Mouse (Mus musculus) thymus, adult 2 months (tissue): ENCODE data around the gene Tsacc. TPM values are rescaled to one million over a fixed set of nuclear protein-coding genes. Genes with fewer than 3 reads are reported as not detected.

Source experiments
- DNase-seq: peaks from one replicate; pipeline ENCODE4 v3.0.0; 2021
- H3K27ac ChIP-seq: fragments of 200-500 bp; 2 replicates; pipeline ENCODE4 v1.5.1; 2012; ENCODE audit warnings: low read length, control low read depth; ENCODE audit not compliant: control insufficient read depth, insufficient read depth
- H3K27me3 ChIP-seq: fragments of 200-500 bp; 2 replicates; pipeline ENCODE4 v1.6.1; 2012; ENCODE audit warnings: mild to moderate bottlenecking, low read length, moderate library complexity, mixed read lengths; ENCODE audit not compliant: control insufficient read depth, insufficient read depth
- H3K36me3 ChIP-seq: fragments of 200-500 bp; 2 replicates; pipeline ENCODE4 v1.6.1; 2012; ENCODE audit warnings: mild to moderate bottlenecking, low read length, moderate library complexity; ENCODE audit not compliant: control insufficient read depth, insufficient read depth
- H3K4me1 ChIP-seq: fragments of 200-500 bp; replicated peaks from 2 replicates; pipeline ENCODE4 v1.6.1; 2012; ENCODE audit warnings: low read length; ENCODE audit not compliant: control insufficient read depth, insufficient read depth
- H3K4me3 ChIP-seq: fragments of 200-500 bp; 2 replicates; pipeline ENCODE4 v1.5.1; 2012; ENCODE audit warnings: mild to moderate bottlenecking, low read length, control low read depth, moderate library complexity; ENCODE audit not compliant: control insufficient read depth, insufficient read depth
- CTCF ChIP-seq: fragments of 200-500 bp; IDR thresholded peaks from 2 replicates; pipeline ENCODE4 v1.5.1; 2012; ENCODE audit warnings: mild to moderate bottlenecking, control low read depth, low read length, moderate library complexity, borderline replicate concordance; ENCODE audit not compliant: control insufficient read depth, poor library complexity, insufficient read depth; ENCODE audit errors: extremely low read depth
- POLR2A ChIP-seq: fragments of 200-500 bp; IDR thresholded peaks from 2 replicates; pipeline ENCODE4 v1.6.1; 2012; ENCODE audit warnings: mild to moderate bottlenecking, low read length, control low read depth, moderate library complexity; ENCODE audit not compliant: control insufficient read depth, poor library complexity, insufficient read depth; ENCODE audit errors: extremely low read depth
- WGBS: fragments of 180-500 bp; shearing (Covaris S2); methylation state at CpG from one replicate; pipeline ENCODE4 v1.1.7; 2018; 5-methylcytosine and 5-hydroxymethylcytosine counted together
- polyA plus RNA-seq: library from polyadenylated mRNA; depleted of rRNA; stranded (reverse); fragments of >200 nt; gene quantifications from 2 replicates; pipeline ENCODE4 v1.2.3, GENCODE M21; 2012

The Tsacc gene
- polyA plus RNA-seq, 1 experiment: 3.3 TPM

DNA sequence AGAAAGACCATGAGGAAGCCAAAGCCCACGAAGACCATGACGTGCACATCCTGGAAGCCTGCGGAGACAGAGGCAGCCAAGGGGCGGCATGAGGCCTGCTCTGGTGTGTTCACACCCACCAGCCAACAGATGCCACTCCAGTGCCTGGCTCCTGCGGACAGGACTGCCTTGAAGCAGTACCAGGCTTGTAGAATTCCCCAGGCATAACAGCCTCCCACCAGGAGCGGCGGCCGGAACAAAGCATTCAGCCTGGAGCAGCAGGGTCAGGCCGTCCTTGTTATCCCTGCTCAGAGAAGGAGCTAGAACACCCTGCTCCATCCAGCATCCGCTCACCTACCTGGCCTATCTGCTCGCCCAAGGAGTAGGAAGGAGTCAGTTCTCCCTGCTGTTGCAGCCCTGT is 48.4 kb downstream of the Tsacc start:
- no peak overlapping the region for H3K27ac ChIP-seq
- no peak for DNase-seq
- H3K27me3 ChIP-seq: no peaks in the 10 kb centered on the region; the same call in 1 of the 2 replicates
- WGBS: 84% methylated on average over 11 of the region's 11 CpGs
- no peaks in the 10 kb centered on the region for H3K36me3 ChIP-seq
- no peaks in the 10 kb centered on the region for H3K4me1 ChIP-seq
- TF ChIP-seq CTCF (no peak), POLR2A (no peak)
- H3K4me3 ChIP-seq: no peak overlapping the region

GRCm38 (mm10) chr3:88247666-88248065 is 49.1 kb downstream of the Tsacc start:
- no peak for DNase-seq
- 84% methylated on average over 9 of the region's 9 CpGs for WGBS
- TF ChIP-seq CTCF (no peak), POLR2A (no peak)
- Histone ChIP-seq H3K27ac (no peak overlapping the region), H3K4me3 (no peak overlapping the region), H3K36me3 (no peaks in the 10 kb centered on the region), H3K27me3 (no peaks in the 10 kb centered on the region; the same call in 1 of the 2 replicates), H3K4me1 (no peaks in the 10 kb centered on the region)

GRCm38 (mm10) chr3:88245811-88246210 is 51.0 kb downstream of the Tsacc start:
- WGBS: 14% methylated on average over 13 of the region's 13 CpGs
- H3K27me3 ChIP-seq: no peaks in the 10 kb centered on the region; the same call in 1 of the 2 replicates
- DNase-seq: peak; percentile 70

GRCm38 (mm10) chr3:88244071-88244470 is 52.7 kb downstream of the Tsacc start:
- H3K4me3 ChIP-seq: no peak overlapping the region
- H3K36me3 ChIP-seq: no peaks in the 10 kb centered on the region
- DNase-seq: peak; percentile 63
- peaks cover 8% of the 10 kb centered on the region; the same call in 1 of the 2 replicates for H3K27me3 ChIP-seq
- no peaks in the 10 kb centered on the region for H3K4me1 ChIP-seq
- WGBS: 0% methylated on average over 2 of the region's 2 CpGs
- no peak overlapping the region for H3K27ac ChIP-seq
- TF ChIP-seq POLR2A (no peak), CTCF (peak; percentile 85)

More at GRCm38 (mm10) chr3:88245811-88246210, 51.0 kb downstream of the Tsacc start:
- no peak overlapping the region for H3K27ac ChIP-seq
- H3K4me1 ChIP-seq: no peaks in the 10 kb centered on the region
- H3K4me3 ChIP-seq: no peak overlapping the region
- H3K36me3 ChIP-seq: no peaks in the 10 kb centered on the region
- TF ChIP-seq POLR2A (no peak), CTCF (peak; percentile 96)

DNA sequence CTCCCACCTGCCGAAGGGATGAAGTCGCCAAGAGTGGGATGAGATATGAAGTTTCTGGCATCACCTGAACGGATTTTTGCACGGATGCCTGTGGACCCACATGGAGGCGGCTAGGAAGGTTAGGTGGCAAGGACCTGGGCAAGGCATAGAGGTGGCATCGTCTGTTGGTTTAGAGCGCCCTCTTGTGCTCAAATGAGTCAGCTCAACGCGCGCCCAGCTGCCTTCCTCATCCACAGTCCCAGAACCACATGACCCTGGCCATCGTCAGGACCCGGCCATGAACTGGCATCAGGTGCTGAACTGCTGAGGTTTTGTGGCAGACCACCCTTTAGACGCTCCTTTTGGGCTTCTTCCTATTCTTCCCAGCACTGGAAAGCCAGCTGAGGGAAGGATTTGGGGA is 54.3 kb downstream of the Tsacc start:
- 2% methylated on average over 13 of the region's 13 CpGs for WGBS
- H3K27me3 ChIP-seq: peaks cover 8% of the 10 kb centered on the region; the same call in 1 of the 2 replicates
- peak; percentile 68 for DNase-seq
- H3K27ac ChIP-seq: no peak overlapping the region
- no peak overlapping the region for H3K4me3 ChIP-seq
- no peaks in the 10 kb centered on the region for H3K4me1 ChIP-seq
- no peaks in the 10 kb centered on the region for H3K36me3 ChIP-seq
- peak; percentile 72; the same call in 1 of the 2 replicates for TF ChIP-seq CTCF
- no peak for TF ChIP-seq POLR2A

GRCm38 (mm10) chr3:88241045-88241786 is 55.6 kb downstream of the Tsacc start:
- Histone ChIP-seq H3K4me1 (no peaks in the 10 kb centered on the region), H3K27ac (no peak overlapping the region), H3K36me3 (no peaks in the 10 kb centered on the region), H3K4me3 (no peak overlapping the region), H3K27me3 (peaks cover 8% of the 10 kb centered on the region; the same call in 1 of the 2 replicates)
- TF ChIP-seq POLR2A (no peak), CTCF (no peak)
- DNase-seq: no peak
- 9% methylated on average over 48 of the region's 48 CpGs for WGBS
